In the genomic region with DNA sequence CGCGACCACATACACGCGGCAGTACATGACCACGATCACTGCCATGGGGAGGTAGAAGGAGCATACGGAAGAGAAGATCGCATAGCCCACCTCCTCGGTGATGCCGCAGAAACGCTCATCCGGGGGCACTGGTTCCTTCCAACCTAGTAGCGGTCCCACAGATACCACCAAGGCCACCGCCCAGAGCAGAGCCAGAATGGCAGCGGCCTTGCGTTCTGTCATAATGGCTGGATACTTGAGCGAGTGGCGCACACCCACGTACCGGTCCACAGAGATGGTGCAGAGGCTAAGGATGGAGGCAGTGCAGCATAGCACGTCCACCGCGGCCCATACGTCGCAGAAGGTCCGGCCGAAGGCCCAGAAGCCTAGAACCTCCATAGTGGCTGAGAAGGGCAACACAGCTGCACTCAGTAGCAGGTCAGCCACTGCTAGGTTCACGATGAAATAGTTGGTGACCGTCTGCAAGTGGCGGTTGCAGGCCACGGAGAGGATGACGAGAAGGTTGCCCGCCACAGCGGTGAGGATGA, we compare ENCODE assay signal across 8 mouse cellular contexts. TPM values are rescaled to one million over a fixed set of nuclear protein-coding genes. Genes with fewer than 3 reads are reported as not detected.
DNase-seq lines count a peak whose midpoint lies in the region; ATAC-seq and TF ChIP-seq lines count a peak whose summit lies in the region.

No protein-coding gene starts in this region.

- peak overlapping the region; percentile 70 for H3K9ac ChIP-seq in heart, adult 2 months (ENCODE audit: low read depth, low read length)
- no peak overlapping the region for H3K9ac ChIP-seq in forebrain, embryonic 16.5 days (replicated peaks; ENCODE audit: low read depth, low read length)
- H3K9ac ChIP-seq in liver, embryonic 15.5 days = no peak overlapping the region

- no peak for DNase-seq in heart, adult 2 months
- no peak for DNase-seq in heart, adult 9 months (ENCODE audit: low spot score in 2 of 2)
- DNase-seq in ES-CJ7 (ENCODE audit: low read depth, low spot score) = peak; percentile 25
- no peak for DNase-seq in right cerebral cortex, adult 18-20 months
- DNase-seq in yolk sac, embryonic 10.5 days (ENCODE audit: low spot score) = no peak
- DNase-seq in spleen, adult 18-20 months = no peak

- TF ChIP-seq CTCF in heart, adult 2 months (IDR thresholded peaks at IDR 0.05) = no peak

- no peaks in the 10 kb centered on the region for H3K79me2 ChIP-seq in heart, adult 2 months (replicated peaks; ENCODE audit: control insufficient read depth, insufficient read depth, low read length)

- H3K4me2 ChIP-seq in forebrain, embryonic 16.5 days (ENCODE audit: low read length) = peak overlapping the region; percentile 19
- peak overlapping the region; percentile 46 for H3K4me2 ChIP-seq in liver, embryonic 15.5 days

- peak overlapping the region; percentile 57; the same call in 1 of the 2 replicates for H3K4me3 ChIP-seq in heart, adult 2 months
- H3K4me3 ChIP-seq in forebrain, embryonic 16.5 days (replicated peaks; ENCODE audit: low read length) = peak overlapping the region; percentile 44; the same call in 1 of the 2 replicates
- peak overlapping the region; percentile 31; the same call in 1 of the 2 replicates for H3K4me3 ChIP-seq in liver, embryonic 15.5 days (replicated peaks)

- H3K27ac ChIP-seq in heart, adult 2 months = no peak overlapping the region
- H3K27ac ChIP-seq in forebrain, embryonic 16.5 days (ENCODE audit: low read length) = no peak overlapping the region
- no peak overlapping the region for H3K27ac ChIP-seq in liver, embryonic 15.5 days (replicated peaks)

- whole genome bisulfite sequencing in heart, adult 2 months = 20% methylated on average over 33 of the region's 33 CpGs
- 5% methylated on average over 33 of the region's 33 CpGs for WGBS in forebrain, embryonic 16.5 days
- 5% methylated on average over 33 of the region's 33 CpGs for WGBS in liver, embryonic 15.5 days (ENCODE audit: insufficient replicate concordance)

- 0 out of 2 replicates have a peak, but pooled peaks cover 3% of the 10 kb centered on the region for H3K27me3 ChIP-seq in heart, adult 2 months (ENCODE audit: control insufficient read depth, insufficient read depth, low read length)
- H3K27me3 ChIP-seq in forebrain, embryonic 16.5 days (replicated peaks; ENCODE audit: control insufficient read depth, insufficient read depth, low read length) = peaks cover 59% of the 10 kb centered on the region
- peaks cover 90% of the 10 kb centered on the region for H3K27me3 ChIP-seq in liver, embryonic 15.5 days

- peaks cover 4% of the 10 kb centered on the region; the same call in 1 of the 2 replicates for H3K4me1 ChIP-seq in heart, adult 2 months (ENCODE audit: control insufficient read depth, insufficient read depth, low read length)
- peaks cover 23% of the 10 kb centered on the region for H3K4me1 ChIP-seq in forebrain, embryonic 16.5 days (replicated peaks; ENCODE audit: control insufficient read depth, insufficient read depth, low read length)
- H3K4me1 ChIP-seq in liver, embryonic 15.5 days (replicated peaks) = peaks cover 7% of the 10 kb centered on the region; the same call in 1 of the 2 replicates

- no peak for TF ChIP-seq EP300 in heart, adult 2 months (IDR thresholded peaks at IDR 0.05; ENCODE audit: insufficient read depth, low read depth, low read length)

- no peaks in the 10 kb centered on the region for H3K36me3 ChIP-seq in heart, adult 2 months (ENCODE audit: control insufficient read depth, insufficient read depth, low read length)
- no peaks in the 10 kb centered on the region for H3K36me3 ChIP-seq in forebrain, embryonic 16.5 days (ENCODE audit: control insufficient read depth, insufficient read depth)
- H3K36me3 ChIP-seq in liver, embryonic 15.5 days (replicated peaks) = no peaks in the 10 kb centered on the region

- intact Hi-C loops in heart, adult 2 months (cut with DNase I) = no loop called here

- H3K9me3 ChIP-seq in forebrain, embryonic 16.5 days (ENCODE audit: control insufficient read depth, low read length) = no peaks in the 10 kb centered on the region
- H3K9me3 ChIP-seq in liver, embryonic 15.5 days (replicated peaks) = no peaks in the 10 kb centered on the region

- TF ChIP-seq POLR2A in heart, adult 2 months (IDR thresholded peaks at IDR 0.05; ENCODE audit: insufficient read depth, low read depth, low read length) = no peak

- no peak for ATAC-seq in forebrain, embryonic 16.5 days
- no peak for ATAC-seq in liver, embryonic 15.5 days (ENCODE audit: insufficient read depth)

RNA-seq across cellular contexts. Expression of a gene that starts 0.7 kb away (rescaled TPM):
- total RNA-seq in heart, adult 2 months (2021) = 1 to 10 TPM; 4.9 to 6.3 TPM
- 5.4 and 6.6 TPM in 2 replicates for polyA plus RNA-seq in heart, adult 2 months (2012; rRNA removed)
- 0.10 TPM in 1 of 2 replicates, not detected in the other for polyA plus RNA-seq in forebrain, embryonic 16.5 days (2015; fragmentation: Nextera tagmentation; extraction: Ambion mirVana)
- polyA plus RNA-seq in liver, embryonic 15.5 days (2015; fragmentation: Nextera tagmentation; extraction: Ambion mirVana) = 0.41 and 0.44 TPM in 2 replicates
